Mouse (Mus musculus) forebrain, embryonic 15.5 days (tissue): ENCODE results near the gene Erbb3. TPM values are rescaled to one million over a fixed set of nuclear protein-coding genes. Genes with fewer than 3 reads are reported as not detected.

ENCODE experiments used
- microRNA-seq: library from miRNA; unstranded; fragments of <30 nt; microRNA quantifications from one replicate; pipeline ENCODE4, GENCODE M21; 2016
- polyA plus RNA-seq: library from polyadenylated mRNA; unstranded; fragments of >200 nt; fragmentation: Nextera tagmentation; extraction: Ambion mirVana; gene quantifications from 2 replicates; pipeline ENCODE4 v1.2.1, GENCODE M21; 2015

Erbb3 gene
- polyA plus RNA-seq, 1 experiment from 2014 or later: 0.42 TPM

Small RNA genes lying within 50 kb of the gene (microRNA-seq; reads per million reads assigned to microRNA genes)
- gene Gm47275 (not detected), gene Mir6917 (not detected)

Other genes with a start within 250 kb of the Erbb3 start
- 33.7 and 35.7 TPM in 2 replicates for gene Coq10a, start 220.7 kb downstream of the Erbb3 start, polyA plus RNA-seq
- gene Ankrd52, start 212.5 kb downstream of the Erbb3 start, polyA plus RNA-seq: 13.0 and 13.4 TPM in 2 replicates
- 0.09 and 0.24 TPM in 2 replicates for gene Slc39a5, start 188.4 kb downstream of the Erbb3 start, polyA plus RNA-seq
- 137 and 139 TPM in 2 replicates for gene Nabp2, start 178.2 kb downstream of the Erbb3 start, polyA plus RNA-seq
- gene Rnf41, start 178.0 kb downstream of the Erbb3 start, polyA plus RNA-seq: 104 and 110 TPM in 2 replicates
- 201 and 202 TPM in 2 replicates for gene Smarcc2, start 130.4 kb downstream of the Erbb3 start, polyA plus RNA-seq
- gene Myl6, start 95.5 kb downstream of the Erbb3 start, polyA plus RNA-seq: 682 and 697 TPM in 2 replicates
- 4.7 and 5.6 TPM in 2 replicates for gene Myl6b, start 91.0 kb downstream of the Erbb3 start, polyA plus RNA-seq
- 6.8 and 7.6 TPM in 2 replicates for gene Esyt1, start 63.8 kb downstream of the Erbb3 start, polyA plus RNA-seq
- gene Zc3h10, start 41.9 kb downstream of the Erbb3 start, polyA plus RNA-seq: 22.8 and 24.5 TPM in 2 replicates
- 2,336 and 2,513 TPM in 2 replicates for gene Rpl41, start 40.3 kb downstream of the Erbb3 start, polyA plus RNA-seq
- gene Pa2g4, start 23.7 kb downstream of the Erbb3 start, polyA plus RNA-seq: 146 and 149 TPM in 2 replicates
- gene Rps26, start 37.1 kb upstream of the Erbb3 start, polyA plus RNA-seq: 441 and 472 TPM in 2 replicates
- 11.3 TPM in 2 replicates for gene Ikzf4, start 56.3 kb upstream of the Erbb3 start, polyA plus RNA-seq
- 12.3 and 12.5 TPM in 2 replicates for gene Suox, start 84.4 kb upstream of the Erbb3 start, polyA plus RNA-seq
- 116 and 117 TPM in 2 replicates for gene Rab5b, start 106.6 kb upstream of the Erbb3 start, polyA plus RNA-seq
- gene Pmel, start 114.5 kb upstream of the Erbb3 start, polyA plus RNA-seq: 0.09 and 0.33 TPM in 2 replicates
- gene Cdk2, start 115.4 kb upstream of the Erbb3 start, polyA plus RNA-seq: 37.6 and 39.7 TPM in 2 replicates
- 4.2 and 4.5 TPM in 2 replicates for gene Dgka, start 155.2 kb upstream of the Erbb3 start, polyA plus RNA-seq
- 42.9 and 47.2 TPM in 2 replicates for gene Pym1, start 158.2 kb upstream of the Erbb3 start, polyA plus RNA-seq
- 0.20 and 0.43 TPM in 2 replicates for gene Mmp19, start 201.3 kb upstream of the Erbb3 start, polyA plus RNA-seq
- 60.4 and 62.8 TPM in 2 replicates for gene Dnajc14, start 214.4 kb upstream of the Erbb3 start, polyA plus RNA-seq
- gene Tmem198b, start 214.7 kb upstream of the Erbb3 start, polyA plus RNA-seq: 12.6 and 13.6 TPM in 2 replicates
- 190 and 199 TPM in 2 replicates for gene Sarnp, start 227.7 kb upstream of the Erbb3 start, polyA plus RNA-seq
- 28.1 and 28.6 TPM in 2 replicates for gene Ormdl2, start 232.0 kb upstream of the Erbb3 start, polyA plus RNA-seq